ENCODE assay signal across 20 mouse cellular contexts in the genomic region with DNA sequence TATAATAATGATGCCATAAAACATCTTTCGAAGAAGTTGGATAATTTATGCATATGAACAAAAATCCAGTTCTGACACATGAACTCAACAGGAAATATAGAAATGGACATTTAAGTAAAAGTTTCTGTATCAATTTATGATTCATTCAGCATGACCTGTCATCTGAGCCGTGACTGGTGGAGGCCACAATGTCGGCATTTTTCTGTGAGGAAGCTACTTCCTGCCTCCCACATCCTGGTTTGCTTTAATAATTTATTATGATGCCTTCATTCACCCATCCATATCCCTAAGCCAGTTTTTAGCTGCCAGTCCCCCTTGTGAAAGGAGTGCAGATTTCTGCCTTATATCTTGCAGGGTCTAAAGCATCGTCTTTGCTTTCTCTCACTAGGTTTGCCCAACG.
"Had no signal": no experiment of that assay in that cellular context is flagged by ENCODE, and none has a peak within 500 bp of the region (broad histone marks: within the 10 kb centered on the region; RNA-seq: fewer than 3 reads in every experiment).

No protein-coding gene starts in this region.

- H3K4me1 ChIP-seq: liver, embryonic 13.5 days; liver, embryonic 15.5 days; midbrain, embryonic 15.5 days; neural tube, embryonic 13.5 days had no signal

- H3K27ac ChIP-seq: liver, embryonic 13.5 days; liver, embryonic 15.5 days; lung, embryonic 15.5 days; macrophage; midbrain, embryonic 12.5 days; midbrain, embryonic 15.5 days; neural tube, embryonic 13.5 days; neural tube, embryonic 15.5 days had no signal

- H3K9me3 ChIP-seq: liver, embryonic 13.5 days; liver, embryonic 15.5 days; lung, embryonic 15.5 days; megakaryocyte, embryonic 14.5 days; midbrain, embryonic 12.5 days; midbrain, embryonic 15.5 days; neural tube, embryonic 13.5 days; neural tube, embryonic 15.5 days had no signal

- H3K4me2 ChIP-seq: liver, embryonic 13.5 days; liver, embryonic 15.5 days; lung, embryonic 15.5 days; midbrain, embryonic 12.5 days; midbrain, embryonic 15.5 days; neural tube, embryonic 13.5 days; neural tube, embryonic 15.5 days had no signal

- H3K4me3 ChIP-seq: liver, embryonic 13.5 days; liver, embryonic 15.5 days; lung, embryonic 15.5 days; megakaryocyte, embryonic 14.5 days; midbrain, embryonic 12.5 days; midbrain, embryonic 15.5 days; neural tube, embryonic 13.5 days; neural tube, embryonic 15.5 days had no signal

- DNase-seq: liver, embryonic 13.5 days; liver, postnatal 0 days; lung, adult 2 months; lung, postnatal 14 days; lung, postnatal 36 days; retina, postnatal 1 day; right cerebral cortex, postnatal 14 days; right cerebral cortex, postnatal 4 days; spleen, adult 18-20 months; thymus, adult 18-20 months; thymus, postnatal 14 days; thymus, postnatal 36 days had no signal

- H3K27me3 ChIP-seq: liver, embryonic 13.5 days; liver, embryonic 15.5 days; lung, embryonic 15.5 days; midbrain, embryonic 12.5 days; midbrain, embryonic 15.5 days; neural tube, embryonic 13.5 days; neural tube, embryonic 15.5 days had no signal

- H3K36me3 ChIP-seq: liver, embryonic 13.5 days; liver, embryonic 15.5 days; lung, embryonic 15.5 days; midbrain, embryonic 12.5 days; midbrain, embryonic 15.5 days; neural tube, embryonic 13.5 days; neural tube, embryonic 15.5 days had no signal
